Mouse (Mus musculus) MEL (cell line): Measurements from ENCODE around the gene Srbd1. TPM values are rescaled to one million over a fixed set of nuclear protein-coding genes. Genes with fewer than 3 reads are reported as not detected.

Source experiments
- DNase-seq: peaks from one replicate; pipeline ENCODE4 v3.0.0; 2011; ENCODE audit warnings: low read depth, low spot score
- H3K27ac ChIP-seq: 2 replicates; pipeline ENCODE4 v1.5.1; 2012; ENCODE audit warnings: low read depth, mild to moderate bottlenecking, control low read depth, low read length, moderate library complexity; ENCODE audit not compliant: control insufficient read depth
- H3K27me3 ChIP-seq, 2 experiments: fragments of 150-350 bp in 1 of 2; sonication (generic) in 1 of 2; 2 replicates each; pipeline ENCODE4 v1.6.1; 2012; ENCODE audit warnings: low read length in 2 of 2, mild to moderate bottlenecking in 2 of 2, improper control_type of control experiment in 1 of 2, moderate library complexity in 1 of 2; ENCODE audit not compliant: insufficient read depth in 2 of 2, control insufficient read depth in 1 of 2
- H3K36me3 ChIP-seq, 2 experiments: 2 replicates each; pipeline ENCODE4 v1.6.1; 2012 to 2014; ENCODE audit warnings: low read length in 2 of 2, improper control_type of control experiment in 1 of 2, inconsistent platforms in 1 of 2, mild to moderate bottlenecking in 1 of 2; ENCODE audit not compliant: insufficient read depth in 2 of 2, control insufficient read depth in 1 of 2
- H3K4me1 ChIP-seq, 2 experiments: fragments of 150-350 bp in 1 of 2; sonication (generic) in 1 of 2; 2 replicates each; pipeline ENCODE4 v1.6.1; 2012; ENCODE audit warnings: low read length in 2 of 2, improper control_type of control experiment in 1 of 2, mild to moderate bottlenecking in 1 of 2; ENCODE audit not compliant: insufficient read depth in 2 of 2, control insufficient read depth in 1 of 2
- H3K4me3 ChIP-seq, 2 experiments: fragments of 150-350 bp in 1 of 2; sonication (generic) in 1 of 2; 2 replicates each; pipeline ENCODE4 v1.5.1; 2012; ENCODE audit warnings: low read depth in 2 of 2, low read length in 2 of 2, mild to moderate bottlenecking in 2 of 2, moderate library complexity in 2 of 2, control low read depth in 1 of 2, improper control_type of control experiment in 1 of 2; ENCODE audit not compliant: control insufficient read depth in 1 of 2, insufficient read depth in 1 of 2
- H3K79me2 ChIP-seq: 2 replicates; pipeline ENCODE4 v1.6.1; 2012; ENCODE audit warnings: mild to moderate bottlenecking, low read length, moderate library complexity; ENCODE audit not compliant: control insufficient read depth, poor library complexity, insufficient read depth
- H3K9ac ChIP-seq: 2 replicates; pipeline ENCODE4 v1.6.1; 2012; ENCODE audit warnings: low read depth, mild to moderate bottlenecking, control low read depth, low read length, moderate library complexity; ENCODE audit not compliant: control insufficient read depth, poor library complexity, severe bottlenecking
- H3K9me3 ChIP-seq: fragments of 150-350 bp; sonication (generic); replicated peaks from 2 replicates; pipeline ENCODE4 v1.6.1; 2012; ENCODE audit warnings: mild to moderate bottlenecking, low read length, improper control_type of control experiment, moderate library complexity; ENCODE audit not compliant: insufficient read depth
- BHLHE40 ChIP-seq: IDR thresholded peaks from 2 replicates; pipeline ENCODE4 v1.6.1; 2012; ENCODE audit warnings: low read depth, mild to moderate bottlenecking, inconsistent platforms, low read length, improper control_type of control experiment, borderline replicate concordance
- CHD1 ChIP-seq: IDR thresholded peaks from 2 replicates; pipeline ENCODE4 v1.6.1; 2012; ENCODE audit warnings: low read depth, mild to moderate bottlenecking, inconsistent platforms, low read length, improper control_type of control experiment
- CHD2 ChIP-seq: IDR thresholded peaks from 2 replicates; pipeline ENCODE4 v1.6.1; 2011; ENCODE audit warnings: low read length, improper control_type of control experiment
- CTCF ChIP-seq, 3 experiments: IDR thresholded peaks in 2 of 3; conservative IDR thresholded peaks in 1 of 3; 2 replicates each; pipeline ENCODE4 v1.5.1; 2011 to 2012; ENCODE audit warnings: low read length in 3 of 3, low read depth in 2 of 3, mild to moderate bottlenecking in 2 of 3, improper control_type of control experiment in 1 of 3, inconsistent platforms in 1 of 3, mixed read lengths in 1 of 3, moderate library complexity in 1 of 3; ENCODE audit not compliant: control insufficient read depth in 1 of 3, insufficient read depth in 1 of 3, poor library complexity in 1 of 3, severe bottlenecking in 1 of 3
- ELF1 ChIP-seq: IDR thresholded peaks from 2 replicates; pipeline ENCODE4 v1.6.1; 2014; ENCODE audit warnings: low read depth, mild to moderate bottlenecking, inconsistent platforms, low read length, improper control_type of control experiment, moderate library complexity
- EP300 ChIP-seq, 2 experiments: IDR thresholded peaks; 2 replicates each; pipeline ENCODE4 v1.6.1; 2011; ENCODE audit warnings: improper control_type of control experiment in 2 of 2, low read length in 2 of 2, low read depth in 1 of 2, mild to moderate bottlenecking in 1 of 2
- ETS1 ChIP-seq: IDR thresholded peaks from 2 replicates; pipeline ENCODE4 v1.6.1; 2012; ENCODE audit warnings: low read depth, mild to moderate bottlenecking, inconsistent platforms, low read length, improper control_type of control experiment, moderate library complexity
- GATA1 ChIP-seq: IDR thresholded peaks from 2 replicates; pipeline ENCODE4 v1.6.1; 2011; ENCODE audit warnings: low read depth, low read length, improper control_type of control experiment
- HCFC1 ChIP-seq: IDR thresholded peaks from 2 replicates; pipeline ENCODE4 v1.6.1; 2012; ENCODE audit warnings: low read depth, mild to moderate bottlenecking, inconsistent platforms, low read length, improper control_type of control experiment, moderate library complexity
- KAT2A ChIP-seq: conservative IDR thresholded peaks from 2 replicates; pipeline ENCODE4 v1.6.1; 2012; ENCODE audit warnings: low read depth, low read length, improper control_type of control experiment, inconsistent platforms
- MAFK ChIP-seq: IDR thresholded peaks from 2 replicates; pipeline ENCODE4 v1.6.1; 2011; ENCODE audit warnings: low read depth, mild to moderate bottlenecking, low read length, improper control_type of control experiment, borderline replicate concordance
- MAX ChIP-seq: IDR thresholded peaks from 2 replicates; pipeline ENCODE4 v1.6.1; 2011; ENCODE audit warnings: low read length, improper control_type of control experiment
- MXI1 ChIP-seq: IDR thresholded peaks from 2 replicates; pipeline ENCODE4 v1.6.1; 2011; ENCODE audit warnings: mild to moderate bottlenecking, low read depth, low read length, improper control_type of control experiment
- MYB ChIP-seq: IDR thresholded peaks from 2 replicates; pipeline ENCODE4 v1.6.1; 2011; ENCODE audit warnings: mild to moderate bottlenecking, low read depth, low read length, improper control_type of control experiment
- MYC ChIP-seq: IDR thresholded peaks from 2 replicates; pipeline ENCODE4 v1.6.1; 2011; ENCODE audit warnings: low read depth, mild to moderate bottlenecking, low read length, improper control_type of control experiment, moderate library complexity
- NELFE ChIP-seq: IDR thresholded peaks from 2 replicates; pipeline ENCODE4 v1.6.1; 2011; ENCODE audit warnings: low read depth, low read length, improper control_type of control experiment
- POLR2A ChIP-seq, 2 experiments: IDR thresholded peaks; 2 replicates each; pipeline ENCODE4 v1.6.1; 2011 to 2012; ENCODE audit warnings: low read length in 2 of 2, mild to moderate bottlenecking in 2 of 2, control low read depth in 1 of 2, improper control_type of control experiment in 1 of 2, low read depth in 1 of 2, moderate library complexity in 1 of 2; ENCODE audit not compliant: control insufficient read depth in 1 of 2, insufficient read depth in 1 of 2, poor library complexity in 1 of 2
- POLR2AphosphoS2 ChIP-seq: IDR thresholded peaks from 2 replicates; pipeline ENCODE4 v1.6.1; 2011; ENCODE audit warnings: low read length, improper control_type of control experiment
- POLR2AphosphoS5 ChIP-seq: IDR thresholded peaks from 2 replicates; pipeline ENCODE4 v1.6.1; 2012; ENCODE audit warnings: low read depth, borderline replicate concordance, mild to moderate bottlenecking, inconsistent platforms, low read length, moderate library complexity, mixed read lengths
- RCOR1 ChIP-seq: IDR thresholded peaks from 2 replicates; pipeline ENCODE4 v1.6.1; 2012; ENCODE audit warnings: low read depth, mild to moderate bottlenecking, inconsistent platforms, low read length, improper control_type of control experiment
- SIN3A ChIP-seq: IDR thresholded peaks from 2 replicates; pipeline ENCODE4 v1.6.1; 2012; ENCODE audit warnings: low read length, improper control_type of control experiment, inconsistent platforms
- TAL1 ChIP-seq: IDR thresholded peaks from 2 replicates; pipeline ENCODE4 v1.6.1; 2012; ENCODE audit warnings: mild to moderate bottlenecking, inconsistent platforms, low read length, moderate library complexity, mixed read lengths
- TBP ChIP-seq: IDR thresholded peaks from 2 replicates; pipeline ENCODE4 v1.8.0; 2011; ENCODE audit warnings: low read depth, low read length, improper control_type of control experiment
- TCF12 ChIP-seq: IDR thresholded peaks from 2 replicates; pipeline ENCODE4 v1.6.1; 2014; ENCODE audit warnings: low read depth, mild to moderate bottlenecking, inconsistent platforms, low read length, improper control_type of control experiment, moderate library complexity
- UBTF ChIP-seq: IDR thresholded peaks from 2 replicates; pipeline ENCODE4 v1.6.1; 2012; ENCODE audit warnings: low read depth, mild to moderate bottlenecking, inconsistent platforms, low read length, improper control_type of control experiment, moderate library complexity, borderline replicate concordance; ENCODE audit not compliant: insufficient read depth
- USF1 ChIP-seq: IDR thresholded peaks from 2 replicates; pipeline ENCODE4 v1.6.1; 2014; ENCODE audit warnings: low read depth, mild to moderate bottlenecking, inconsistent platforms, low read length, improper control_type of control experiment, moderate library complexity
- USF2 ChIP-seq, 2 experiments: IDR thresholded peaks; 2 replicates each; pipeline ENCODE4 v1.6.1; 2011 to 2012; ENCODE audit warnings: improper control_type of control experiment in 2 of 2, low read length in 2 of 2, borderline replicate concordance in 1 of 2, inconsistent platforms in 1 of 2, low read depth in 1 of 2, mild to moderate bottlenecking in 1 of 2; ENCODE audit not compliant: insufficient read depth in 1 of 2
- ZKSCAN1 ChIP-seq: IDR thresholded peaks from 2 replicates; pipeline ENCODE4 v1.6.1; 2012; ENCODE audit warnings: low read depth, mild to moderate bottlenecking, inconsistent platforms, low read length, improper control_type of control experiment, moderate library complexity
- polyA plus RNA-seq, 2 experiments: library from polyadenylated mRNA; stranded (reverse) in 1 of 2; unstranded in 1 of 2; fragments of >175 nt in 1 of 2; fragments of >200 nt in 1 of 2; gene quantifications; 2 replicates each; pipeline versions ENCODE4 v1.2.1 to v1.2.4; 2012; ENCODE audit warnings: low replicate concordance in 2 of 2, low read depth in 1 of 2; ENCODE audit not compliant: insufficient read length in 2 of 2, insufficient read depth in 1 of 2, missing spikeins in 1 of 2
- total RNA-seq: library from RNA; depleted of rRNA; stranded (reverse); fragments of 300-350 nt; gene quantifications from 2 replicates; pipeline ENCODE4 v1.2.3, GENCODE M21; 2012

Srbd1 gene
- total and polyA plus RNA-seq, 3 experiments, result 14.9 to 30.5 TPM; not detected in 1

DNA sequence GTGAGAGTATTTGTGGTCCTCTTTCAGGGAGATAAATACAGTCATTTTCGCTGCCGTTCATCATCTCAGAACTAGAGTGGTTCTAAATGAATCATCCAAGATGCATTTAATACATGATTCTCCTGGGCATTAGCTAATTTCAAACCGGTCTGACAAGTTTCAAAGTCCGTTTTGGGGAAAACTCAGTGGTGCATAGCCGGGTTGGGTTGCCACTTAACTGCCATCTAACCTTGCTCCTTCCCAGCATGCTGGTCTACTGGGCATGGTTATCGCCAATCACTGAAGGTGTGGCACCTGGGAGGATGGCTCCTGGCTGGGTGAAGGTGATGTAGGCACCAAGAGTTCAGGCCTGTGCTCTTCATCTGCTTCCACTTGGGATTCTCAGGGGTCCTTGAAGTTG lies 49.0 kb upstream of the Srbd1 start:
- Histone ChIP-seq H3K4me1 (no peaks in the 10 kb centered on the region), H3K27ac (no peak overlapping the region), H3K27me3 (no peaks in the 10 kb centered on the region), H3K4me3 (no peak overlapping the region), H3K79me2 (no peaks in the 10 kb centered on the region; the same call in 1 of the 2 replicates), H3K36me3 (no peaks in the 10 kb centered on the region; a peak in 1 of 4 replicates), H3K9ac (no peak overlapping the region), H3K9me3 (no peaks in the 10 kb centered on the region)
- no peak for DNase-seq
- TF ChIP-seq NELFE (no peak), CHD2 (no peak), USF2 (IDR thresholded peaks at IDR 0.05; ENCODE audit: borderline replicate concordance in 1 of 2, insufficient read depth in 1 of 2, low read depth in 1 of 2, low read length in 2 of 2) (no peak), POLR2A (IDR thresholded peaks at IDR 0.05; ENCODE audit: control insufficient read depth in 1 of 2, insufficient read depth in 1 of 2, low read depth in 1 of 2, low read length in 2 of 2, poor library complexity in 1 of 2) (no peak), POLR2AphosphoS2 (no peak), RCOR1 (no peak), EP300 (IDR thresholded peaks at IDR 0.05; ENCODE audit: low read depth in 1 of 2, low read length in 2 of 2) (no peak), TCF12 (no peak), TAL1 (no peak), USF1 (no peak), BHLHE40 (no peak), HCFC1 (no peak), ELF1 (no peak)

DNA sequence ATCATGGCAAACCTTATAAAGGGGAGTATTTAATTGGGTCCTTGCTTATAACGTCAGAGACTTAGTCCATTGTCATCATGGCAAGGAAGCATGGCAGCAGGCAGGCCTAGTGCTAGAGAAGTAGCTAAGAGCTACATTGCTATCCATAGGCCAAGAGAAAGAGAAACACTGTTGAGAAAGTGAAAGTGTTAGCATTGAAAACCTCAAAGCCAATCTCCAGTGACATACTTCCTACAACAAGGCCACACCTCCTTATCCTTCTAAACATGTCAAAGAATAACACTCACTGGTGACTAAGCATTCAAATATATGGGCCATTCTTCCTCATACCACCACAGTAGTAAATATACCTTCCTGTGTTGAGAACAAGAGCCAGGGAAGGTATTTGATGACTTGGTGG lies 42.8 kb upstream of the Srbd1 start:
- no peaks in the 10 kb centered on the region for H3K9me3 ChIP-seq
- peak; percentile 93 for DNase-seq
- H3K36me3 ChIP-seq, result peaks cover 0 to 21% of the 10 kb centered on the region in 2 experiments; a peak in 2 of 4 replicates
- no peaks in the 10 kb centered on the region; the same call in 1 of the 2 replicates for H3K79me2 ChIP-seq
- peak overlapping the region; percentile 54 for H3K9ac ChIP-seq
- no peaks in the 10 kb centered on the region for H3K27me3 ChIP-seq
- TF ChIP-seq MXI1, result peak; percentile 93
- no peak for TF ChIP-seq CTCF (IDR thresholded peaks at IDR 0.05 in 2 of 3, conservative IDR thresholded peaks at IDR 0.05 in 1 of 3; ENCODE audit: control insufficient read depth in 1 of 3, insufficient read depth in 1 of 3, low read depth in 2 of 3, low read length in 3 of 3, poor library complexity in 1 of 3, severe bottlenecking in 1 of 3)
- peak; percentile 74 to 86 for TF ChIP-seq EP300 (IDR thresholded peaks at IDR 0.05; ENCODE audit: low read depth in 1 of 2, low read length in 2 of 2)
- TF ChIP-seq UBTF, result no peak
- TF ChIP-seq MYC, result peak; percentile 82
- TF ChIP-seq ZKSCAN1, result no peak
- peak; percentile 82 for TF ChIP-seq MAX
- TF ChIP-seq TBP, result peak; percentile 71
- TF ChIP-seq USF1, result no peak
- TF ChIP-seq MYB, result no peak
- TF ChIP-seq RCOR1, result 0 out of 2 replicates have a peak, but pooled peaks have one; percentile 23
- peak; percentile 72 for TF ChIP-seq TCF12
- no peak for TF ChIP-seq MAFK
- peak; percentile 99 for TF ChIP-seq ETS1
- TF ChIP-seq POLR2AphosphoS5, result no peak
- TF ChIP-seq POLR2A (IDR thresholded peaks at IDR 0.05; ENCODE audit: control insufficient read depth in 1 of 2, insufficient read depth in 1 of 2, low read depth in 1 of 2, low read length in 2 of 2, poor library complexity in 1 of 2), result peak in 1 of 2 experiments; percentile 42; a peak in 1 of 4 replicates
- 0 out of 2 replicates have a peak, but pooled peaks have one; percentile 12 for TF ChIP-seq ELF1
- peak; percentile 71 for TF ChIP-seq TAL1
- peak; percentile 78 for TF ChIP-seq GATA1
- peak; percentile 96 for TF ChIP-seq SIN3A
- TF ChIP-seq KAT2A, result no peak
- no peak for TF ChIP-seq CHD1
- TF ChIP-seq HCFC1, result peak; percentile 72
- TF ChIP-seq, all 39 proteins: peak for 14
- Histone ChIP-seq H3K4me3 (peak overlapping the region; percentile 49 to 51), H3K4me1 (peaks cover 18 to 19% of the 10 kb centered on the region in 2 experiments), H3K27ac (peak overlapping the region; percentile 91)
